Mouse (Mus musculus) heart, embryonic 11.5 days (tissue): ENCODE results near the gene Stx4a. TPM values are rescaled to one million over a fixed set of nuclear protein-coding genes. Genes with fewer than 3 reads are reported as not detected.
"Not testable (repeated sequence)": the region's sequence is repeated elsewhere in the genome, so short reads cannot be mapped to it uniquely, and the experiment has no call there.

Experiments used
- ATAC-seq: fragments of 200-750 bp; cut with Nextera tagmentation; replicated peaks from 2 replicates; pipeline ENCODE4 v1.8.0; 2017; ENCODE audit warnings: moderate library complexity; ENCODE audit not compliant: insufficient number of reproducible peaks, low FRiP score, low TSS enrichment
- H3K27ac ChIP-seq: fragments of 300-500 bp; sonication (generic); 2 replicates; pipeline ENCODE4 v1.5.1; 2014; ENCODE audit warnings: mild to moderate bottlenecking, low read depth, low read length
- H3K27me3 ChIP-seq: fragments of 300-500 bp; sonication (generic); 2 replicates; pipeline ENCODE4 v1.6.1; 2014; ENCODE audit warnings: mild to moderate bottlenecking, low read length, mixed read lengths; ENCODE audit not compliant: control insufficient read depth, insufficient read depth
- H3K36me3 ChIP-seq: fragments of 300-500 bp; sonication (generic); 2 replicates; pipeline ENCODE4 v1.6.1; 2014; ENCODE audit warnings: mild to moderate bottlenecking, low read length, moderate library complexity, mixed read lengths; ENCODE audit not compliant: control insufficient read depth, insufficient read depth
- H3K4me1 ChIP-seq: fragments of 300-500 bp; sonication (generic); 2 replicates; pipeline ENCODE4 v1.6.1; 2014; ENCODE audit warnings: low read length; ENCODE audit not compliant: control insufficient read depth, insufficient read depth
- H3K4me2 ChIP-seq: fragments of 300-500 bp; sonication (generic); 2 replicates; pipeline ENCODE4 v1.6.1; 2014; ENCODE audit warnings: mild to moderate bottlenecking, moderate library complexity
- H3K4me3 ChIP-seq: fragments of 300-500 bp; sonication (generic); 2 replicates; pipeline ENCODE4 v1.5.1; 2014; ENCODE audit warnings: low read depth, low read length
- H3K9ac ChIP-seq: fragments of 300-500 bp; sonication (generic); 2 replicates; pipeline ENCODE4 v1.6.1; 2014; ENCODE audit warnings: mild to moderate bottlenecking, low read depth, low read length, moderate library complexity
- H3K9me3 ChIP-seq: fragments of 300-500 bp; sonication (generic); replicated peaks from 2 replicates; pipeline ENCODE4 v1.6.1; 2016; ENCODE audit warnings: low read length; ENCODE audit not compliant: control insufficient read depth
- WGBS: fragments of 180-500 bp; shearing (Covaris S2); extraction: QIAGEN DNeasy Blood & Tissue Kit; methylation state at CpG from one replicate; pipeline ENCODE4 v1.1.7; 2014; ENCODE audit not compliant: insufficient replicate concordance; 5-methylcytosine and 5-hydroxymethylcytosine counted together
- polyA plus RNA-seq: library from polyadenylated mRNA; unstranded; fragments of >200 nt; fragmentation: Nextera tagmentation; extraction: Ambion mirVana; gene quantifications from 2 replicates; pipeline ENCODE4 v1.2.1, GENCODE M21; 2014

The Stx4a gene
- 20.5 and 22.8 TPM in 2 replicates for polyA plus RNA-seq

DNA sequence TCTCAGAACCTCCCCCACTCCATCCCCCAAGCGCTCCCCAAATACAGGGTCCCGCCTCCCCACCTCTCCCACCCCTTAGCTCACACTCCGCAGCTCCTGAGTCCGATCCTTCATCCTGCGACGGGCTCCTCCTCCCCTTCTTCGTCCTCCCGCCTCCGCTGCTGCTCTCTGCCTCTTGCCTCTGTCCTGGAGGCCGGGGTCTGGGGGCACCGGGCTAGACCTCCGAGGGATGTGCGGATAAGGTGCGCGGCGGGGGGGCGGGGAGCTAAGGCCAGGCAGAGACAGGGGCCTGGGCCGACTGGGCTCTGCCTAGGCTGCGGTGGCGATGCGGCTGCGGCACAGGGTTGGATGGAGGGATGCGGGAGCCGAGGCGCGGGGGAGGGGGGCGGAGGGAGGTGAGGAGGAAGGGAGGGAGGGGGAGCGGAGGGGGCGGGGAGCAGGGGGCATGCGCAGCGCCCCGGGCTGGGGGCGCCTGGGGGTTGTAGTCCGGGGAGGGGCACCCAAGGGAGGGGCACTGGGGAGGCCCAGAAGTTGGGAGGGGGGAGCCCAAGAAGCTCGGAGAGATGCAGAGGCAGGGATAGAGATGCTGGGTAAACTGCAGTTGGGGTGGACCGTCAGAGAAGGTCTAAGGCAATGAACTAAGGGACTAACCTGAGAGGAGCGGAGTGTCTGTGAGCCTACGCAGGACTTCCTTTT, at the start of gene Stx4a, which contains the start of gene Stx1b:
Gene Stx4a, plus strand, starts transcription at position 119 of the 696 bp plus-strand sequence.
Gene Stx1b, minus strand, starts transcription at position 374 of the 696 bp plus-strand sequence.
- Histone ChIP-seq H3K27ac (no peak within 1 kb of the TSS), H3K9ac (peak within 1 kb of the TSS; percentile 66), H3K27me3 (peaks cover 3% of the 10 kb centered on the region; the same call in 1 of the 2 replicates), H3K4me1 (peaks cover 8% of the 10 kb centered on the region; the same call in 1 of the 2 replicates), H3K4me2 (peak within 1 kb of the TSS; percentile 80), H3K9me3 (no peaks in the 10 kb centered on the region), H3K4me3 (peak within 1 kb of the TSS; percentile 54), H3K36me3 (no peaks in the 10 kb centered on the region)
- ATAC-seq = peak; percentile 44; the same call in 1 of the 2 replicates
- WGBS = 5% methylated on average over 26 of the region's 38 CpGs

DNA sequence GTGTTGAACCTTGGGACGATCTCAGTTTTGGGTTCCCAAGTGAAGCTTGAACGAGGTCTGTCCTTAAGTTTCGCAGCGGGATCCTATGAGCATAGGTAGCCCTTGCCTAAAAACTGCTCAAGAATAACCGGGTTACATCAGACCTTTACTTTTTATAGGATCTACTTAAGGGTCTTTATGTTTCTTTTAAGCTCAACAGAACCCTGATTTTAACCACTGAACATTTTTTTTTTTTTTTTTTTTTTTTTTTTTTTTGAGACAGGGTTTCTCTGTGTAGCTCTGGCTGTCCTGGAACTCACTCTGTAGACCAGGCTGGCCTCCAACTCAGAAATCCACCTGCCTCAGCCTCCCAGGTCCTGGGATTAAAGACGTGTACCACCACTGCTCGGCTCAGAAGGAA, 48.3 kb upstream of the Stx4a start:
- H3K36me3 ChIP-seq, H3K27me3 ChIP-seq, H3K9me3 ChIP-seq, ATAC-seq: not testable (repeated sequence)
- Histone ChIP-seq H3K9ac (peak overlapping the region; percentile 88), H3K4me2 (peak overlapping the region; percentile 84), H3K4me3 (peak overlapping the region; percentile 93), H3K27ac (peak overlapping the region; percentile 99), H3K4me1 (peaks cover 13% of the 10 kb centered on the region)
- 74% methylated on average over 7 of the region's 7 CpGs for WGBS

DNA sequence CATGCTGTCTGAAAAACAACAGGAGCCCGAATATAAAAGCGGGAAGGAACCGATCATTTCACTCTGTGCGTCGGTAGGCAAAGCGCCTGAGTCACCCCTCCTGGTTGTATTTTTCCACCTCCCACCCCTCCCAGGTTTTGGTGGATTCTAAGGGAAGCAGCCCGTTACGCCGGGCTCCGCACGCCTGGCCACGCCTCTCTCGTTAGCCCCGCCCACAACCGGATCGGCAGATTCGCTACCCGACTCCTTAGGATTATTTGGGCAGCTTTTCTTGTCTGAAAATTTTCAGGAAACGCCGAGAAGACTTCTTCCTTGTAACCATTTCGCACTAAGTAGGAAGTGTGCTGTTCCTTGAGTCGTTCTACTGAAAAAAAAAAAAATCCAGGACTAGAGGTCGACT, 47.7 kb upstream of the Stx4a start, which contains the start of gene Setd1a:
Gene Setd1a, plus strand, starts transcription at position 245 of the 400 bp plus-strand sequence.
- under 1% methylated on average over 23 of the region's 23 CpGs for WGBS
- Histone ChIP-seq H3K9ac (peak within 1 kb of the TSS; percentile 88), H3K9me3 (no peaks in the 10 kb centered on the region), H3K27ac (peak within 1 kb of the TSS; percentile 99), H3K4me3 (peak within 1 kb of the TSS; percentile 93), H3K4me2 (peak within 1 kb of the TSS; percentile 84), H3K36me3 (peaks cover 12% of the 10 kb centered on the region), H3K27me3 (no peaks in the 10 kb centered on the region), H3K4me1 (0 out of 2 replicates have a peak, but pooled peaks cover 11% of the 10 kb centered on the region)
- peak; percentile 50; the same call in 1 of the 2 replicates for ATAC-seq

DNA sequence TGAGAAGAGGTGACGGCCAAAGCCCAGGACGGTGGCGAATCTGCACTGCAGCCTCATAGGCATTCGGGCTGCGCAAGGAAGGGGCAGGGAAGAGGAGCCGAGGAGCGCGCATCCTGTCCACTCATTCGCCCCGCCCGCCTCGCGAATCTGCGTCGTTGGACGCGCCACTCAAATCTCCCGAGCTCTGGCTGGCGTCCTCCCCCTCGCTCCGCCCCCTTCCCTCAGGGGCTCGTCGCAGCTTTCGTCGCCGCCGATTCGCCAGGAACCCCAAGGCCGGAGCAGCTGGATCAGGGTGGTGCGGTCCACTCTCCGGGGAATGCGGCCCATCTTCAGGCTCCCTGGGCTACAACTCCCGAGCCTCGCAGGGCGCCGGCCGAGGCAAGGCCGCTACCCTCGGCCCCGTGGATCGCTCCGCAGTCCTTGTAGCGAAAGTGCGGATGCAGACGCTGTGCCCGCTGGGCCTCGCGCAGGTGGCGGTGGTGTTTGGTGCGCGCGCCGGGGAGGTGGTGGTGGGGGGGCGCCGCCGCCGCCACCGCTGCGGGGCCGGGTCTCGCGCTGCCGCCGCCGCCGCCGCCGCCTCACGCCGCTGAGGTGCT, 47.1 kb upstream of the Stx4a start:
- Histone ChIP-seq H3K27ac (peak overlapping the region; percentile 99), H3K4me3 (peak overlapping the region; percentile 93), H3K9ac (peak overlapping the region; percentile 88), H3K9me3 (no peaks in the 10 kb centered on the region), H3K36me3 (peaks cover 12% of the 10 kb centered on the region), H3K4me1 (0 out of 2 replicates have a peak, but pooled peaks cover 11% of the 10 kb centered on the region), H3K27me3 (no peaks in the 10 kb centered on the region), H3K4me2 (peak overlapping the region; percentile 84)
- WGBS = under 1% methylated on average over 68 of the region's 70 CpGs
- peak; percentile 88 for ATAC-seq

DNA sequence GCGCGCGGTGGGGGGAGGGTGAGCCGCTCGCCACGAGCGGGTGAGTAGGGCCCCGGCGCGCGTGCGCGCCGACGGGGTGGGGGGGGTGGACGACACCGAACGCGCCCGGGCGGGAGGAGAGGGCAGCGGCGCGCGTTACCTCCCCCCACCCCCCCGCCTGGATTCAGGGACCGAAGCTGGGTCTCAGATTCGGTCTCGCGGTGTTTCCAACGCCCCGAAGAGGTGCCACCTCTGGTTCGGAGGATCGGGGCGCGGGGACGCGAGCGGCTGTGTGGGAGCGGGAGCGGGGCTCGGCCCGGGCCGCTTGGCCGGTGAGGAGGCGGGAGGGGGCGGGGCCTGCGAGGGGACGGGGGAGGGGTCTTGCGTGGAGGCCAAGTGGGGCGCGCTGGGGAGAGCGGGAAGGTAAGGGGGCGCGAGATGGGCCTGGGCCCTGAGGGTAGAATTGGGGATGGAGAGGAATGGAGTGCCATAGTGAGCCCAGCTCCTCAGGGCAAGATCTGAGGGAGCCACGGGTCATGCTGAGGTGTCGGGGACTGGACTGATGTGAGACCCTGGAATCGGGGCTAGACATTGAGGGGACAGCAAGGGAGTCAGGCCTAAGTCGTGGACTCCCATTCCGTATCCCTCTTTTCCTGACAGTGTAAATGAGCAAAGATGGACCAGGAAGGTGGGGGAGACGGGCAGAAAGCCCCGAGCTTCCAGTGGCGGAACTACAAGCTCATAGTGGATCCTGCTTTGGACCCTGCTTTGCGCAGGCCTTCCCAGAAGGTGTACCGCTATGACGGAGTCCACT, 46.4 kb upstream of the Stx4a start:
- peak overlapping the region; percentile 88 for H3K9ac ChIP-seq
- H3K36me3 ChIP-seq = peaks cover 14% of the 10 kb centered on the region
- H3K4me3 ChIP-seq = peak overlapping the region; percentile 93
- no peaks in the 10 kb centered on the region for H3K9me3 ChIP-seq
- no peaks in the 10 kb centered on the region for H3K27me3 ChIP-seq
- WGBS = 3% methylated on average over 53 of the region's 66 CpGs
- peak overlapping the region; percentile 84 for H3K4me2 ChIP-seq
- peak overlapping the region; percentile 99 for H3K27ac ChIP-seq
- 0 out of 2 replicates have a peak, but pooled peaks cover 11% of the 10 kb centered on the region for H3K4me1 ChIP-seq
- peak; percentile 58 for ATAC-seq

DNA sequence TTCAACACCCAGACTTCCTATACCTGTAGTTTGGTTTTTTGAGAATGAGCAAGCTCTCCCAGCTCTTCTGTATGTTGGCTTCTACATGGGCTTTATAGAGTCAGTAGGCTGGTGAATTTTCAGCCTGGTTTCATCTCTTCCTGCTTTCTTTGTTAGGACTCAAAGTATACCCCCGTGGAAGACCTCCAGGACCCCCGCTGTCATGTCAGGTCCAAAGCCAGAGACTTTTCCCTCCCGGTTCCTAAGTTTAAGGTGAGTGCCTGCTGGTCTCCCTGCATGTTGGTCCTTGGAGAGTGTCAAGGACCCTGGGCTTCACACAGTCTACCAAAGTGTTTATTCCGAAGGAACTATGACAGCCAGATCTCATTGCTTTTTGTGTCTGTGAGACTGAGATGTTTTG, 45.7 kb upstream of the Stx4a start:
- Histone ChIP-seq H3K4me2 (peak overlapping the region; percentile 84), H3K9me3 (no peaks in the 10 kb centered on the region), H3K36me3 (peaks cover 15% of the 10 kb centered on the region), H3K9ac (peak overlapping the region; percentile 88), H3K4me1 (0 out of 2 replicates have a peak, but pooled peaks cover 11% of the 10 kb centered on the region), H3K27ac (no peak overlapping the region), H3K27me3 (no peaks in the 10 kb centered on the region), H3K4me3 (peak overlapping the region; percentile 93)
- 69% methylated on average over 4 of the region's 4 CpGs for WGBS
- ATAC-seq = no peak

DNA sequence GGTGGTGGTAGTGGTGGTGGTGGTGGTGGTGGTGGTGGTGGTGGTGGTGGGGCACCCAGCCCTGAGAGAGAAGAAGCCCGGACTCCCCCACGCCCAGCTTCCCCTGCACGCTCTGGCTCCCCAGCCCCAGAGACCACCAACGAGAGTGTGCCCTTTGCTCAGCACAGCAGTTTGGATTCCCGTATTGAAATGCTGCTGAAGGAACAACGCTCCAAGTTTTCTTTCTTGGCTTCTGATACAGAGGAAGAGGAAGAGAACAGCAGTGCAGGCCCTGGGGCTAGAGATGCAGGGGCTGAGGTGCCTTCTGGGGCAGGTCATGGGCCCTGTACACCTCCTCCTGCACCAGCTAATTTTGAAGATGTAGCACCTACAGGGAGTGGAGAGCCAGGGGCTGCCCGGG, 38.8 kb upstream of the Stx4a start, which contains the start of gene Gm49388:
Gene Gm49388, plus strand, starts transcription at position 301 of the 400 bp plus-strand sequence.
- Histone ChIP-seq H3K9me3 (no peaks in the 10 kb centered on the region), H3K27ac (no peak within 1 kb of the TSS), H3K27me3 (no peaks in the 10 kb centered on the region), H3K4me2 (no peak within 1 kb of the TSS), H3K4me1 (no peaks in the 10 kb centered on the region), H3K9ac (no peak within 1 kb of the TSS), H3K4me3 (no peak within 1 kb of the TSS), H3K36me3 (peaks cover 43% of the 10 kb centered on the region)
- ATAC-seq = no peak
- WGBS = over 99% methylated on average over 7 of the region's 7 CpGs
